Mouse (Mus musculus): Measurements from ENCODE around the gene Tmem167b. TPM values are rescaled to one million over a fixed set of nuclear protein-coding genes. Genes with fewer than 3 reads are reported as not detected.
"Not testable (repeated sequence)": the region's sequence is repeated elsewhere in the genome, so short reads cannot be mapped to it uniquely, and the experiment has no call there.

The Tmem167b gene
- total and polyA plus RNA-seq, 2 experiments from 2014 or later, result 35.6 to 41.7 TPM

DNA sequence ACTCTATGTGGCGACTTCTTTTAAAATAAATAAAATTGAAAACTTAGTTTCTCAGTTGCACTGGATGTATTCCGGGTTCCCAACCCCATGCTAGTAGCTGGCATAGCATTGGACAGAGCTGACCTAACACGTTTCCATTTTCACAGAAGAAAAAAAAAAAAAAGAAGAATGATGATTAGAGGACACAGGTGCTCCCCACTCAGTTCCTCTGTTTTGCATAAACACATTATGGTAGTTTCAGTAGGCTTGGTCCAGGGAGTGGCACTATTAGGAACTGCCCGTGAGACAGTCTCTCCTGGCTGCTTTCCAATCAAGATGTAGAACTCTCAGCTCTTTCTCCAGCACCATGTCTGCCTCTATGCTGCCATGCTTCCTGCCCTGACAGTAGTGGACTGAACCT, 22.3 kb upstream of the Tmem167b start:
- Histone ChIP-seq H3K4me3 (ENCODE audit: low read depth, low read length) (no peak overlapping the region), H3K36me3 (ENCODE audit: insufficient read depth, low read length) (no peaks in the 10 kb centered on the region), H3K9ac (replicated peaks; ENCODE audit: low read length, poor library complexity, severe bottlenecking) (no peak overlapping the region), H3K9me3 (ENCODE audit: low read length) (no peaks in the 10 kb centered on the region), H3K4me2 (ENCODE audit: low read depth, low read length, poor library complexity, severe bottlenecking) (no peak overlapping the region), H3K27me3 (ENCODE audit: insufficient read depth, low read length) (no peaks in the 10 kb centered on the region), H3K27ac (ENCODE audit: low read depth, low read length) (no peak overlapping the region), H3K4me1 (ENCODE audit: insufficient read depth, low read length) (no peaks in the 10 kb centered on the region)
- no peak for TF ChIP-seq CTCF (IDR thresholded peaks at IDR 0.05)
- no peak for ATAC-seq (ENCODE audit: low FRiP score)
- DNase-seq (ENCODE audit: low spot score), result no peak
- 87% methylated on average over 4 of the region's 4 CpGs for WGBS

DNA sequence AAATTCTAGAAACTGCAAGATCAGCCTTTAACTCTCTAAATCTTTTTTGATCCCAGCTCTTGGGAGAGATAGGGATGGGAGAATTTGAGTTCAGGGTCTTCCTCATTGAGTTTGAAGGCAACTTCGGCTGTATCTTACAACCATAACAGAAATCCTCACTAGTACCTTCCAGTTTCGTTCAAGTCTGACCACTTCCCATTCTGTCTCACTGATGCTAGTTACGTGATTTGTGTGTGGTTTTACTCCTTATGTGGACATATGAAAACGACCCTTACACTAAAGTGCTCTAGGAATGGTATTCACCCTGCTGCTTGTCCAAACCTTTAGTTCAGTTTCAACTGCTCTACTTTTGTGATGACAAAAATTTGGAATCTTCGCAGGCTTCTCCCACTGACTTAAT, 11.8 kb upstream of the Tmem167b start:
- H3K4me2 ChIP-seq (ENCODE audit: low read depth, low read length, poor library complexity, severe bottlenecking), result no peak overlapping the region
- H3K27ac ChIP-seq (ENCODE audit: low read depth, low read length), result no peak overlapping the region
- 89% methylated on average over 5 of the region's 5 CpGs for WGBS
- H3K36me3 ChIP-seq (ENCODE audit: insufficient read depth, low read length), result no peaks in the 10 kb centered on the region
- no peaks in the 10 kb centered on the region for H3K27me3 ChIP-seq (ENCODE audit: insufficient read depth, low read length)
- no peak overlapping the region for H3K4me3 ChIP-seq (ENCODE audit: low read depth, low read length)
- DNase-seq (ENCODE audit: low spot score), result no peak
- peaks cover 10% of the 10 kb centered on the region; the same call in 1 of the 2 replicates for H3K4me1 ChIP-seq (ENCODE audit: insufficient read depth, low read length)
- no peak for ATAC-seq (ENCODE audit: low FRiP score)
- H3K9ac ChIP-seq (replicated peaks; ENCODE audit: low read length, poor library complexity, severe bottlenecking), result no peak overlapping the region
- no peaks in the 10 kb centered on the region for H3K9me3 ChIP-seq (ENCODE audit: low read length)
- TF ChIP-seq CTCF (IDR thresholded peaks at IDR 0.05), result no peak

DNA sequence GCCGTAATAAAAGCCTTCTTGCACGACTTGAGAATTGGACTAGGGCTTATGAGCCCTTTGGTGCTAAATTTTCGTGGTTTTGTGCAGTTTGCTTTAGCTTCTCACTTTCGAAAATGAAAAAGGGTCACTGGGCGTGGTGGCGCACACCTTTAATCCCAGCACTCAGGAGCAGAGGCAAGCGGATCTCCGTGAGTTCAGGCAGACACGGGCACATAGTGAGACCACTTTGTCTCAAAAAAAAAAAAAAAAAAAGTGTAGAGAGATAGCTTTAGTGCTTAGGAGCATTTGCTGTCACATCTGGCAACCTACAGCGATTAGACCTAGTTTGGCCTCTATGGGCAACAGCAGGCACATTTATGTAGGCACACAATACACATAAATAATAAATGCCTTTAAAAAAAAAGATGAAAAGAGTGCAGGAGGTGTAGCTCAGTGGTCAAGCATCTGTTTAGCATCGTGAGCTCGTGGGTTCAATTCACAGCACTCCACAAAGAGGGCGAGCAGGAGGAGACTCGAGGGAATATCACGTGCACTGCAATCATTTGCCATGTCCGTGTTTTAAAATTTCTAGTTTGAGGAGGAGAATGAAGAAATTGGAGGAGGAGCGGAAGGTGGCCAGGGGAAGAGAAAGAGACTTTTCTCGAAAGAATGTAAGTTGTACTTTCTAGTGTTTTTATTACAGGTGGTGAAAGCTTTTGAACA, 10.2 kb upstream of the Tmem167b start:
- TF ChIP-seq CTCF (IDR thresholded peaks at IDR 0.05), result no peak
- no peaks in the 10 kb centered on the region for H3K36me3 ChIP-seq (ENCODE audit: insufficient read depth, low read length)
- H3K9ac ChIP-seq (replicated peaks; ENCODE audit: low read length, poor library complexity, severe bottlenecking), result peak overlapping the region; percentile 67; the same call in 1 of the 2 replicates
- ATAC-seq (ENCODE audit: low FRiP score), result no peak
- peak overlapping the region; percentile 65 for H3K4me3 ChIP-seq (ENCODE audit: low read depth, low read length)
- WGBS, result 33% methylated on average over 18 of the region's 18 CpGs
- peak overlapping the region; percentile 67 for H3K4me2 ChIP-seq (ENCODE audit: low read depth, low read length, poor library complexity, severe bottlenecking)
- peaks cover 10% of the 10 kb centered on the region; the same call in 1 of the 2 replicates for H3K4me1 ChIP-seq (ENCODE audit: insufficient read depth, low read length)
- DNase-seq (ENCODE audit: low spot score), result no peak
- H3K27ac ChIP-seq (ENCODE audit: low read depth, low read length), result no peak overlapping the region
- H3K27me3 ChIP-seq (ENCODE audit: insufficient read depth, low read length), result no peaks in the 10 kb centered on the region
- H3K9me3 ChIP-seq (ENCODE audit: low read length), result no peaks in the 10 kb centered on the region

DNA sequence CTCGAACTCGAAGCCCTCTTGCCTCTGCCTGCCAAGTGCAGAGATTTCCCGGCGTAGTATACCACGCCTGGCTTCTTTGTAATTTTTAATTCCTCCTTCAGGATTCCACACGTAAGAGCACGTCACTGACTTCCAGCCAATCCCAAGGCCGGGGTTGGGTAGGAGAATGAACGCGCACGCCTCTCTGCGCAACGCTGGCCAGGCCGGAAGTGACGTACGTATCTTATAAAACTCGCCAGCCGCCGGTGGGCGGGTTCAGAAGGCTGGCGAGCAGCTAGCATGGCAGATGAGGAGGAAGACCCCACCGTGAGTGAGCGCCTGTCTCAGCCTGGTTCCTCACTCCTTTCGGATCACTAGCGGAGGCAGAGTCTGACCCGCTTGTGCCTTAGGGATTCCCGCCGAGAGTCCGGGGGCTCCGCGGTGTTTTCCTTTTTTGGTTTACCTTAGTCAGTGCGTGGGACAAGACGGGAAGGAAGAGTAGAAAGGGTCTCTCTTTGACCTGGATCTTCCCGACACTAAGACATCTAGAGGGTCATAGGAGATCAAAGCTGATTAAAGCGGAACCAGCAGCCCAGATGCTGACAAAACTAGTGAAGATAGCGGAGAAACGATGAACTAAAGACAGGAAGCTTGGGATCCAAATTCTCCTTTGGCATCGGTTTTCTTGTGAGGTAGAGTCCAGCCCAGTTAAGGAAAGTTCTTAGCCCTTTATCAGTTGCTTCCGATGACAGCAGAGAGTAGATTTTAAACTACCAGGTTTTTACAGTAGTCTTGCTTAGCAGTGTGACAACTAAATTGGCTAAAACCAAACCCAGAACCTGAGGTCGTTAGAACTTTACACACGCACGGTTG, 9.4 kb upstream of the Tmem167b start, which contains the start of gene Taf13:
Gene Taf13 (plus strand): TSS at position 256 of the 852 bp plus-strand sequence.
- Histone ChIP-seq H3K9ac (replicated peaks; ENCODE audit: low read length, poor library complexity, severe bottlenecking) (peak within 1 kb of the TSS; percentile 67), H3K9me3 (ENCODE audit: low read length) (no peaks in the 10 kb centered on the region), H3K27ac (ENCODE audit: low read depth, low read length) (peak within 1 kb of the TSS; percentile 60; the same call in 1 of the 2 replicates), H3K36me3 (ENCODE audit: insufficient read depth, low read length) (no peaks in the 10 kb centered on the region), H3K4me1 (ENCODE audit: insufficient read depth, low read length) (peaks cover 10% of the 10 kb centered on the region; the same call in 1 of the 2 replicates), H3K27me3 (ENCODE audit: insufficient read depth, low read length) (no peaks in the 10 kb centered on the region), H3K4me2 (ENCODE audit: low read depth, low read length, poor library complexity, severe bottlenecking) (peak within 1 kb of the TSS; percentile 67), H3K4me3 (ENCODE audit: low read depth, low read length) (peak within 1 kb of the TSS; percentile 65)
- DNase-seq (ENCODE audit: low spot score) (peak; percentile 99), ATAC-seq (ENCODE audit: low FRiP score) (peak; percentile 99)
- no peak for TF ChIP-seq CTCF (IDR thresholded peaks at IDR 0.05)
- 1% methylated on average over 42 of the region's 42 CpGs for WGBS

DNA sequence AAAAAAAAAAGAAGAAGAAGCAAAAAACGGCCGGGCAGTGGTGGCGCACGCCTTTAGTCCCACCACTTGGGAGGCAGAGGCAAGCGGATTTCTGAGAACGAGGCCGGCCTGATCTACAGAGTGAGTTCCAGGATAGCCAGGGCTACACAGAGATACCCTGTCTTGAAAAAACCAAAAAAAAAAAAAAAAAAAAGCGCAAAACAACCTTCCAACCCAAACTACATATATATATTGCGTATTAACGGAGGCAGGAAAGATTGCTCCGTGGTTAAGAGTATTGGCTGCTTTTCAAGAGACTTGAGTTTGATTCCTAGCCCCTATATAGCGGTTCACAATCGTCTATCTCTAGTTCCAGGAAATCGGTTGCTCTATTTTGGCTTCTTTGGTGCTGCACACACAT, 8.5 kb upstream of the Tmem167b start:
- peaks cover 10% of the 10 kb centered on the region; the same call in 1 of the 2 replicates for H3K4me1 ChIP-seq (ENCODE audit: insufficient read depth, low read length)
- H3K4me2 ChIP-seq (ENCODE audit: low read depth, low read length, poor library complexity, severe bottlenecking), result no peak overlapping the region
- H3K4me3 ChIP-seq (ENCODE audit: low read depth, low read length), result peak overlapping the region; percentile 65; the same call in 1 of the 2 replicates
- no peak overlapping the region for H3K27ac ChIP-seq (ENCODE audit: low read depth, low read length)
- no peaks in the 10 kb centered on the region for H3K36me3 ChIP-seq (ENCODE audit: insufficient read depth, low read length)
- TF ChIP-seq CTCF (IDR thresholded peaks at IDR 0.05), result no peak
- no peak overlapping the region for H3K9ac ChIP-seq (replicated peaks; ENCODE audit: low read length, poor library complexity, severe bottlenecking)
- DNase-seq (ENCODE audit: low spot score), result no peak
- ATAC-seq (ENCODE audit: low FRiP score), result no peak
- no peaks in the 10 kb centered on the region for H3K27me3 ChIP-seq (ENCODE audit: insufficient read depth, low read length)
- WGBS, result 85% methylated on average over 14 of the region's 14 CpGs
- H3K9me3 ChIP-seq (ENCODE audit: low read length), result no peaks in the 10 kb centered on the region

DNA sequence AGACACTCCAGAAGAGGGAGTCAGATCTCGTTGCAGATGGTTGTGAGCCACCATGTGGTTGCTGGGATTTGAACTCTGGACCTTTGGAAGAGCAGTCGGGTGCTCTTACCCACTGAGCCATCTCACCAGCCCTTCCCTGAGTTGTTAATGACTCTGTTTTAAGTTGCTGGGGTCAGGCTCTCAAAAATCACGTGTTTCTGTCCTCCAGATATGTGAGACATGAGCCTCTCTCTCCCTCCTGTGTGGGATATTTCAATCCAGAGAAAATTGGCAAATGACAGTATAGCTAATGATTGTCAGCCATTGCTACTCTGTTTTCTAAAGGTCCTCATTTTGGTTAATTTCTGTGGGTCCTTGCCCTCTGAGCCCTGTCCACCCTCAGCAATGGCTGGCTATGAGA, 7.4 kb upstream of the Tmem167b start:
- 52% methylated on average over 2 of the region's 3 CpGs for WGBS

More for the DNA sequence above, 7.4 kb upstream of the Tmem167b start:
- peaks cover 10% of the 10 kb centered on the region; the same call in 1 of the 2 replicates for H3K4me1 ChIP-seq (ENCODE audit: insufficient read depth, low read length)
- H3K9ac ChIP-seq (replicated peaks; ENCODE audit: low read length, poor library complexity, severe bottlenecking); H3K4me3 ChIP-seq (ENCODE audit: low read depth, low read length); H3K9me3 ChIP-seq (ENCODE audit: low read length); H3K4me2 ChIP-seq (ENCODE audit: low read depth, low read length, poor library complexity, severe bottlenecking); DNase-seq (ENCODE audit: low spot score); H3K27ac ChIP-seq (ENCODE audit: low read depth, low read length); ATAC-seq (ENCODE audit: low FRiP score); H3K36me3 ChIP-seq (ENCODE audit: insufficient read depth, low read length); H3K27me3 ChIP-seq (ENCODE audit: insufficient read depth, low read length): not testable (repeated sequence)

Measured in midbrain, postnatal 0 days (tissue).